Mouse (Mus musculus): ENCODE results near the gene Srgap1.

The Srgap1 gene

DNA sequence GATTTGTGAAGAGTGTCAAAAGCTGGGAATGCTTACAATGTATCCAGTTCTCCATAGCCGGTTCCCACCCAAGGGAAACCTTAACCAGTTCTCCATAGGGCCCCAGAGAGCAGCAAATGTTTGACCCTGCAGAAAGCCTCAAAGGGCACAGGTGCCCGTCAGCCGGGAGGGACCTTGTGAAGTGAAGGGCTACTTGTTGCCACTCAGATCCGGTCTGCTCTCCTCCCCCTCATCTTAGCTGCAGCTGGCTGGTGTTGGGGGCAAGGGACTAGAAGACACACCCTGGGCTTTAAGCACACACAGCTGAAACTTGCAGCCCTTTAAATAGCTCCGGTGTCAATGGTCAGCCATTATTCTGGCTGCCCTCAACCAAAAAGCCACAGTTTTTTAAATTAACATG lies 30.1 kb downstream of the Srgap1 start:
- DNase-seq (ENCODE audit: low read depth, low spot score): no peak

DNA sequence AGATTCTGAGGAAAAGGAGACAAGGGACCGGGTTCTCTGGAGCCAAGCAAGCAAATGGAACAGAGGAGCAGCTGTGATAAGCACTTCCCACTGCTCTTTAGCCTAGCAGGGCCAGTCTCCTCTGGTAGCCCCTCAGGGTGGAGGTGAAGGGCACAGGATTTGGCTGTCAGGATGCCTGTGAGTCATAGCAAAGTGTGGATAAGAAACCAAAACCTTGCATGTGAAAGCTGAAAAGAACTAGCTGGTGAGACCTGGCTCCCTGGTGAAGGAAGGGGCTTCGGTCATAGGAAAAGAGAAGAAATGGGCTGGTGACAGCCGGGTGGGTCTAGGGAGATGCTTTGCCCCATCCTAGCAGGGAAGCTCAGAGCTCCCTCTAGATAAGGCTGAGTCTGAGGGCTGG lies 30.5 kb downstream of the Srgap1 start:
- DNase-seq (ENCODE audit: low read depth, low spot score): no peak

DNA sequence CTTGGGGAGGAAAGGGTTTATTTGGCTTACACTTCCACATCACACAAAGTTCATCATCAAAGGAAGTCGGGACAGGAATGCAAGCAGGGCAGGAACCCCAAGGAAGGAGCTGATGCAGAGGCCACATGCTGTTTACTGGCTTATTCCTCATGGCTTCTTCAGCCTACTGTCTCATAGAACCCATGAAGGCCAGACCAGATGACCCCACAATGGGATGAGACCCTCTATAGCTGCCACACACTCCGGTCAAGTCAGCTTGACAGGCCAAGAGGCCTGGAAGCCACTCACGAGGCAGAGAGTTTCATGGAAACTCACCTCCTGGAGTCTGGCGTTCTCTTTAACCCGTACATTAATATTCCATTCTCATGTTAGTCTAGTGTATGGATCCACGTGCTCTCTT lies 34.8 kb downstream of the Srgap1 start:
- no peak for DNase-seq (ENCODE audit: low read depth, low spot score)

DNA sequence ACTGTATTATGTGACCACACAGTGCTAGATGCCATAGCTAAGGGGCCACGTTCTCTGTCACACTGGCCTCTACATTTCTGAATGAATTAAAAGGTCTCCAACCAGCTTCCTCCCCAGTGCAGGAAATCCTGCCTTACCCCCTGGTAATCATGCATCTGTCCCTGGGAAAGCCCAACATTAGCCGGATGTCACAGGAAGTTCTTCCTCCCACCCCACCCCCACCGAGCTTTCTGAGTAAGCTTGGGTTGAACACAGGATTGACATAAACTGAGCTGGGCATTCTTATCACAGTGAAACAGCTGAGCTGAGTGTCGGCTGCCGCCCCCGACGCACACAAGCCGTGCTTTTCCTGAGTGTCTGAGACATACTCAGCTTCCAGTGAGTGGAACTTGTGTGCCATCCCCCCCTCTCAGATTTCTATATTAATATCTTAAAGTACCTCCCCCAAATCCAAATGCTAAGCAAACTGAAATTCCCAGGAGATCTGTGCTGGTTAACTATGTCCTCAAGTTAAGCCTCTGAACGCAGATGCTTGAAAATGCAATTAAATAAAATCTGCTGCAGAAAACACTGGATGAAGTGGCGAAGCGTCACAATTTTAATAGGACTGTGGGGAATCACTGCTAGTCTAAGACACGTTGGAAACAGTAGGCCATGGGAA lies 38.3 kb downstream of the Srgap1 start:
- DNase-seq (ENCODE audit: low read depth, low spot score): no peak

DNA sequence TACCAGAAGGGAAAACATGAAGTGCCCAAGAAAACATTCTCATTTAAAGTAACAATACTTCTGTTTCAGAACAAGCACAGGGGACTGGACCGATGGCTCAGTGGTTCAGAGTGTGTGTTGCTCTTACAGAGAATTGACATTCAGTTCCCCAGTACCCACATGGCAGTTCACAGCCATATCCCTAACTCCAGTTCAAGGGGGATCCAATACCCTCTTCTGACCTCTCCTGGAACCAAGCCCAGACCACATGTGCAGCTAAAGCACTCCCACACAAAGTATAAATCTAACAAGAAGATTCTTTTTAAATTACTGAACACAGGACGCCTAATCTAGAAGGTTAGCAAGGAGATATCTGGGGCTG lies 38.8 kb downstream of the Srgap1 start:
- no peak for DNase-seq (ENCODE audit: low read depth, low spot score)

DNA sequence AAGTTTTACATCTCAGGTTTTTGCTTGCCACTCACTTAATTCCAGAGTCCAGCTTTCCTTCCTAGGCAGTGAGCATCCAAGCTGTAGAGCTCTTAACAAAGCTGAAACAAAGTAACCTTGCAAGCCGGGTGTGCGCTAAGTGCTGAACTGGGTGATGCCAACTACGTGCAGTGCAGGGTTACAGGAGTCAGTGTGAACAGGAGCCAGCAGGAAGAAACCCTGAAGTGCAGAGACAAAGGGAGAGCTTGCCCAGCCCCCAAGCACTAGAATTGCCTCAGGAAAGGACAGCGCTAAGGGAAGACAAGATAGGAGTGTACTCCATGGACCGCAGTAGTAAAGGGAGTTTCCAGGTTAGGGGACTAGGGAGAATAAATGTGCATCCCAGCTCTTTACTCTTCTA lies 40.5 kb downstream of the Srgap1 start:
- no peak for DNase-seq (ENCODE audit: low read depth, low spot score)

DNA sequence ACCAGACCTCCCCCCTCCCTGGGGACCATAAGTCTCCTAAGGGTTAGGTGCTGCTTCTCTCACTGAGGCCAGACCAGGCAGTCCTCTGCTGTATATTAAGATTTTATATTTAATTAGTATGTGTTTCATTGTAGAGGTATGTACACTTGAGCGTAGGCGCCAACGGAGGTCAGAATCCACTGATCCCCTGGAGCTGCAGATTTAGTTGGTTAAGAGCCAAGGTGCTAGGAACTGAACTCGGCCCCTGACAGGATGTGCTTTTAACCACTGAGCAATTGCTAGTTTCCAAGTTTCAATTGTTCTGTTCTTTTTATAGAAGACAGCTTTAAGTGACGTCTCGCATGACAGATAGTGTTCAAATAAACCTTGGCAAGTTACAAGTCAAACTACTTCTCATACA lies 41.0 kb downstream of the Srgap1 start:
- no peak for DNase-seq (ENCODE audit: low read depth, low spot score)

DNA sequence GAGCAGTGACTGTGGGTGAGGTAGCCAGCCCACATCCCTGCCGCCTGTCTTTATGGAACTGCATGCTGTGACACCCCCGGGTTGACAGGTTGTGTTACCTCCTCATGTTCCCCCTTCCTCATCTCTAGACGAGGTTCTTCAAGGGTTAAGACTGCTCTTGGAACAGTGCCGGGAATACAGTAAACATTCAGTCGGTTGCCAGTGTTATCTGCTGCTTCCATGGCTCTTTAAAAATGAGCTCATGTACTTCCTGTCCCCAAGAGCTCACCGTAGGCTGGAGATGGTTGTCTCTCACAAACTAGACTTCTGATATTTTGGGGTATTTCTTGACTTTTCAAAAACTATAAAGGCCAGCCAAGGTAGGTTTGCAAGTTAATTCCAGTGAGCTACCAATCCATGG lies 41.6 kb downstream of the Srgap1 start:
- DNase-seq (ENCODE audit: low read depth, low spot score): no peak

DNA sequence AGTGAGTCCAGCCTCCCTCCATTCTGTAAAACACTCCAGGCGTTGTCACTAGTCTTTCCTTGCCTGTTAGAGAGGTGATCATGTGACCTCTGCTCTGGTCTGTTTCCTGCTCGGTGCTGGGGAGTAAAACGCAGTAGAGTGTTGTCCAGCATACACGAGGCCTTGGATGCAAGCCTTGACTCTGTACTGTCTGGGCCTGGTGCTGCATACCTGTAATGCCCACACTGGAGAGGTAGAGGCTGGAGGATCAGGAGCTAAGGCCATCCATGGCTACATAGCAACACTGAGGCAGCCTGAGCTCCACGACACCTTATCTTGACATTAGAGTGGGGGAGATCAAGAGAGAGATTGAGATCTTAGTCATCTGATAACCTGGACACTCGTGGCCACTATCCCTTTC lies 44.2 kb downstream of the Srgap1 start:
- no peak for DNase-seq (ENCODE audit: low read depth, low spot score)

DNA sequence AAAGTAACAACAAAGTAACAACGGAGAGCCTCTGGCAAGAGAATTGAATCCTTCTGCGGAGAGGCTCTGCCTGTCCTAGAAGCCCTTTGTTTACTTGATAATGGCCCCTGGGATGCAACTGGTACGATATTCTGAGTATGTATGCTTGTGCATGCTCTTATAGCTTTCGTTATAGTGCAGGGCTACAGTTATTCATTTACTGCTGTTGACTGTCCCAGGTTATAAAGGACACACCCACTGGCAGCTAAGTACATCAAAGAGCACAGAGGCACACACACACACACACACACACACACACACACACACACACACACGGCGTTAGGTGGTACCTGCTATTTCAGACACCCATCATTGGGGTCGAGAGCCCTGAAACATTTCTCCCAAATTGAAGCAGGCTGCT lies 48.3 kb downstream of the Srgap1 start:
- DNase-seq (ENCODE audit: low read depth, low spot score): no peak

DNA sequence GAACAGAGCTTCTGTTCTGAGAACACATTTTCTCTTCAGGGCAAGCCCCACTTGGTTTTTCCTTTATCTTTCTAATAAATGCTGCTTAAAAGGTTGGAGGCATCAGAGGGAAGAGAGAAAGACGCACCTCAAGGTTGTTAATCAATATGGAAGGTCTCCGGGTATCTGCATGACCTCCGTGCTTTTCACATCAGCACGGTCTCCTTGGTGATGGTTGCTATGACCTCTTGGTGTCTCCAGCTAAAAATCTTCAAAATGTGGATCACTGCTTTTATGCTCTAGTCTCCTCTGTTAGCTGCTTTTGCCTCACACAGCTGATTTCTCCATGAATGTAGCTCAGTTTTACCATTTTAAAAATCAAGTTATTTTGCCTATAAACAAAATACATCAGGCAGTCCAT lies 50.6 kb downstream of the Srgap1 start:
- no peak for DNase-seq (ENCODE audit: low read depth, low spot score)

DNA sequence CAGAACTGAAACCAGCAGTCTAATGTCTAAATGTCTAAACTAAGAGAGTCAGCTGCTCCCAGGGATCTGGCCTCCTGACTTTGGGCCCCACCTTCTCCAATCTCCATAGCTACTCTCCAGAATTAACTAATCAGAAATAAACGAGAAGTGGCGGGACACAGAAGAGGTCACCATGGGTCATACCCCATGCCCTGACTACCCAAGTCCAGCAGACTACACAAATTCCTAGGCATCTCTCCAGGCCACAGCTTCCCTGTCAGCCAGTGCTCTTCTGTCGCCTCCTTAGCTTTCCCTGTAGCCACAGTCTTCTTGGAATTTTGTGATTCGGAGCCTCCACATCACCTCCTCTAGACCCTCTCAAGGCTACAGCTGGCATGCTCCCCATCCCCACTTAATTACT lies 51.7 kb downstream of the Srgap1 start:
- no peak for DNase-seq (ENCODE audit: low read depth, low spot score)

DNA sequence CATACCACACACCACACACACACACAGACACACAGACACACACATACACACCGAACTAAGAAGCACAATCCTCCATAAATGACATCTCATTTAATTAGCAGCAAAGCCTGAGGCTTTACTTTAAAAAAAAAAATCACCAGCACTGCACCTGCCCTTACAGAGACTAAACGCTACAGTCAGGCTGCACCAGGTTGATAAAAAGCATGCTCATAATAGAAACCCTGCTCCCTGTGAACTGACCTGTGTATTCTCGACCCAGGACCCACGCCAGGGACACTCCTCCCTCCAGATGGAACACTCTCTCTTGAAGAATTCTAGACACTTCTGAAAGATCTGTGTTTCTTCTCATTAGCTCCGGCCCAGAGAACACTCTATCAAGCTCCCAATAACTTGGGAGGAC lies 52.5 kb downstream of the Srgap1 start:
- DNase-seq (ENCODE audit: low read depth, low spot score): no peak

DNA sequence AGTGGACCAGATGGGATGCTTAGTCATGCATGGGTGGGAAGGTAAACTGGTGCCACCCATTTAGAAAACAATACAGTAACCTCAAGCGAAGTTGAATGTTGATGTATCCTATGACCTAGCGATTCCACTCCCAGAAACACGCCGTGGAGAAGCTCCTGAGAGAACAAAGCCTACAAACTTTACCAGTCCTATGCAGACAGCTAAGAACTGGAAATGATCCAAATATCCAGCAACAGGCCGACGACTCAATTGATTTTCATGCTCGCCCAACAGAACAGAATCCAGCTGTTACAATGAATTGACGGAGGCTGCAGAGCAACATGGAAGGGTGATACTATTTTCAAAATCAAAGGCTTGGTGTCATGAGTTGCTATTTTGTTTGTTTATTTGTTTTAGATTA lies 54.5 kb downstream of the Srgap1 start:
- DNase-seq (ENCODE audit: low read depth, low spot score): no peak

DNA sequence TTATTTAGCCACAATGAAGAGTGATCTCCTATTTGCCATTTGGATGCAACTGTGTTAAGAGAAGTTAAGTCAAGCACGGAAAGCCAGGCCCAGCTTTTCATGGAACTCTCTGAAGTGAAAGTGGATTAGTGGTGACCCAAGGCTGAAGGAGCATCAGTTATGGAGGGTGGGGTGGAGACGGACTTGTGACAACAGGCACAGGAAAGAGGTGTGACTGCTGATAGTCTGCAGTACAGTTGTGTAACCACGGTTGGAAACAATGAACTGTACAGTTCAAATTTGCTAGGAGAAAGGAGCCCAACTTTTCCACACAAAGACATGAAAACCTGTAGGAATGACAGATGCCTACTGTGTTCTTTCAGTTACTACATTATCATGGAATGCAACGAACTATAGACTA lies 60.1 kb downstream of the Srgap1 start:
- no peak for DNase-seq (ENCODE audit: low read depth, low spot score)

DNA sequence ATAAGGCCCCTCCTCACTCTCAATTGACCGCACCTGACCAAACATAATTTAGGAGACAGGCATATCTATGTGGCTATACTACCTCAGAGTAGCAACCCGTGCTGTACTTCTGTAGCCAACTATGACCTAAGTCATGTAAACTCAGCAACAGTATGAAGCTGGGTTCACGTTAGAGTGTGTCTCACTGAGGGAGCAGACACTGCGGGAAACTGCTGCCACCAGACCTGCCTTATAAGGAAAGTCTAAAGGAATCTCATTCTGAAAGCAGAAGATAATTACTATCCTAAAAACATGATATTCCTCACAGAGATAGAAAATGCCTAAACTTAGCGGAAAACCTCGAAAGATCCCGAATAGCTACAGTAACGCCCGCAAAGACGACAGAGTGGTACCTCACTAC lies 62.2 kb downstream of the Srgap1 start:
- DNase-seq (ENCODE audit: low read depth, low spot score): no peak

DNA sequence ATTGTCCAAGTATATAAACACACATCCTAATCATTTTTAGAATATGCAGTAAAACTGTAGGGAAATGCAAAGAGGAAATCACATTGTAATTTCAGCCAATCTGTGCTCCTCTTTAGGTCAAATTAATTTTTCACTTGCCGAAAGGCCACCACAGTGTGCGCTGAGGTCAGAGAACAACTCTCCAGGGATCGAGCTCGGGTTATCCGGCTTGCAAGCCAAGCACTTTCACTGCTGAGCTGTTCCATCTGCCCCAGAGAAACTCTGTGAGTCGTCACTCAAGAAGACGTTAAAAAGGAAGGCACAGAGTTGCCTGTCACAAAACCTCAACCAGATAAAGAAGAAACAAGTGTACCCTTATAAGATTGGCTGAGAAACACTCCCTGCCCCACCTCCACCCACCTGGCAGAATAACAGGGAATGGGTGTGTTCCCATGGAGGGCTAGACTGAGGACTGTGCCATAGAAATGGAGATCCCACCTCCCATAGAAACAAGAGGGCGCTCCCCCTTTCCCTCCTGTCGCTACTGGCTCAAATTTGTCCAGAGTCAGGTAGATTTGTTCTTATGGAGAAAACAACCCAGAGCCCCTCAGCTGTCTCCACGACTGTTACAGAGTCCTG lies 63.0 kb downstream of the Srgap1 start:
- no peak for DNase-seq (ENCODE audit: low read depth, low spot score)

DNA sequence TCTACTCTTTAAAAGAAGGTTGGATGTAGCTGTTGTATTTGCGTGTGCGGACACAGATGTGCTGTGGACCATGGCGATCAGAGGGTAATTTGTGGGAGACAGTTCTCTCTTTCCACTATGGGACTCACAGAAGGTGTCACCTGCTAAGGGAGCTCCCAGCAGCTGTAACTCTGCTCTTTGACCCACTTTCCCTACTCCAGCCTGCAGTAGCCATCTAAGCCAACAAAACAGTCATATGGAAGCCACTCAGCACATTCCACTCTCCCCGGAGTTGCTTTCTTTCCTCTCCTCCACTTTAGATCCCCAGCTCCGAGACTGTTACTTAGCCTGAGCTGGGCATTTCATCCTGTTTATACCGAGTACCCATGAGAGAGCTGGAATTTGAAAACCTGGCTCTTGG lies 71.8 kb downstream of the Srgap1 start:
- no peak for DNase-seq (ENCODE audit: low read depth, low spot score)

DNA sequence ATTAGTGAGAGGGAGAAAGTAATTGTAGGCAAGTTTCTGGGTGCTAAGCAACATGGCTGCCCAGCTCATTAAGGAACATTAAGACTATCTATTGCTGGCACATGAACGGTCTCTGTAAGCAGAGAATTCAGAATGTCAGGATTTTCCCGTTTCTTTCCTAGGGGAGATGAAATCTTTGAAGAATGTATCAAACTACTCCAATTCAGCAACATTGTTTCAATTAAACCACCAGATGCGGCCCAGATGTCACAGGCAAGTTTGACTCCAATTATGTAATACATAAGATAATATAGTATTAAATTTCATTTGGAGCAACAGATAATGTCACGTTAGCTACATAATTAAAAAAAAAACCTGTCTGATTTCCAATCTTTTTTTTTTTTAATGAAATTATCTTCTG lies 72.5 kb downstream of the Srgap1 start:
- no peak for DNase-seq (ENCODE audit: low read depth, low spot score)

DNA sequence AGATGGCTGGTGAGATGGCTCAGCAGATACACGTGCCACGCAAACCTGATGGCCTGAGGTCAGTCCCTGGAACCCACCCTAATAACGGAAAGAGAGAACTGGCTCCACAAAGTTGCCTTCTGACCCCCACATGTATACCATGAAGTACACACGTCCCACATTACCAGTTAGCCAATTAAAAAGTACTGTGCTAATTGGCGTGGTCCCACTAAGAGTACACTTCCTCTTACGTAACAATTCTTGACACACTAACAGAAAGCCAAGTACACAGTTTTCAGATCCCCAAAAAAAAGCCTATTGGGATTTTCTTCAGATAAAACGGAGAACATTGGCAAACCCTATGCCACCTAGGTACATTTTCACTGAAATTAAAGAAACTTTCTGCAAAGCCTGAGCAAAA lies 73.8 kb downstream of the Srgap1 start:
- DNase-seq (ENCODE audit: low read depth, low spot score): no peak

DNA sequence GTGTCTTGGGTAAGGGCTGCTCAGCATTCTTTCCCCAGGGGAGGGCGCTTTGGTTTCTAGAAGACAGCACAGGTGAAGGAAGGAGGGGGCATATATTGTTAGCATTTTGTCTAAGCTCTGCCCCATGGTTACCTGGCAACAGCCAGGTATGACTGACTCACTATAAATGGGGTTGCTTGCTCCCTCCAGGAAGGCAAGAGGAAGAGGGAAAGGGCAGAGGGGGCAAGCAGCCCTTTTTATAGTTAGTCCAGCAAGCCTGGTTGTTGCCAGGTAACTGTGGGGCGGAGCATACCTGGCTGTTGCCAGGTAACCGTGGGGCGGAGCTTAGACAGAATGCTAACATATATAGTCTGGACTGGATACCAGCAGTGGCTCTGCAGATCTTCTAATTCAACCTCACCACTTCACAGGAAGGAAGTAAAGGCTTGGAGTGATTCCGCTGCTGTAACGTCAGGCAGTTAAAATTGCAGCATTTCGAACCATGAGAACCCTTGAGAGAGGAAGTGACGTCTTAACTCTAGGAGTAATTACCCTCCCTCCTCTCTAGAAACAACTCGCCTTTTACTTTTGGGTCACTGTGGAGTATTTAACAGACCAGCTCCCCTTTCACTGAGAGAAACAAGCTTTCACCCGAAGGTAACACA lies 74.7 kb downstream of the Srgap1 start:
- DNase-seq (ENCODE audit: low read depth, low spot score): no peak

DNA sequence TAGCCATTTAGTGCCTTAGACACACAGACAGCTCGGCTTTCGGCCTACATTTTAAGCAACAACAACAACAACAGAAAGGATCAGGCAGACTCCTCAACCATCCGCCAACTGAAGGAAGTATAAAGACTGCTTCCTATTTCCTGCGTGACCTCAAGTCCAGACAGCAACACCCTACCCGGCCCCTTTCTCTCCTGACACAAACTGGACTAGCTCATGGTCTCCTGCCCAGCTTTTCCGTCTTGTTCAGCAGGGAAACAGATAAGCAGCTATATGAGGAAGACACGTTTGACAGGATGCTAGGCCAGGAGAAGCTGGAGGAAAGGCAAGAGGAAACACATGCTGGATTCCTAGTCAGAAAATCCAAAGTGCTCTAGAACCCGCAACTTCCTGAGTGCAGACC lies 75.5 kb downstream of the Srgap1 start:
- DNase-seq (ENCODE audit: low read depth, low spot score): no peak

DNA sequence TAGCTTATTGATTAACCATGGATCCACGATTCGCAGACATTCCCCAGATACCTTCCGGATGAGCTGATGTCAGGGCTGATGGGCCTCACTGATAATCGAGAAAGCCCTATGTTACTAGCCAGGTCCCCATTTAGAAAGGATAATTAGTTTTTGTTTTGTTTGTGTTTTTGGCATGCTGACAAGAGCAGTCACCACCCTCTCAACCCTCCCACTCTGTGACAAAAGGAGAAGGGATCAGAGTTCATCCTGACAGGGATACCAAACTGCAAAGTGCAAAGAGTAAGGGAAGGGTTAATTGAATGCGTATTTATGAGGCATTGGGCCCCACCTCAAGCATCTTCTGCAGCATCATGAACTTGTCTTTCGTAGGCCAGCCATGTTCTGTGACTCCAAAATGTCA lies 76.2 kb downstream of the Srgap1 start:
- no peak for DNase-seq (ENCODE audit: low read depth, low spot score)

DNA sequence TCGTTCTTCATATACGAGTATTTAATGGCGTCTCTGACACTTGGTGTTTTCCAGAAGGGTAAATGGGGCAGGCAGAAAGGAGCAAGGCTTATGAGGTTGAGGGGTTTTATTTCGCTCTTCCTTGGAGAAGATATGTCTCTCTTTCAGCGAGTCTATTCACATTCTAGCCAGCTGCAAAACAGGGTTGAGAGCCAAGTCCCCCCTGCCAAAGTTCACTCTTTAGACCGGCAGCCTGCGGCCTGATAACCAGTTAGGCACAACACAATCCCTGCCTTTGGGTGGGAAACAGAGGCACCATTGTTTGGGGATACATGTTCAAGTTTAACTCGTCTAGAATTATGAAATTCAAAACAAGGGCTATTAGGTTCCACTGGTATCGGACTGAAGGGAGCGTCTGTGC lies 83.0 kb downstream of the Srgap1 start:
- DNase-seq (ENCODE audit: low read depth, low spot score): no peak

Measured in forelimb bud, embryonic 11.5 days (tissue).